Mouse (Mus musculus) embryonic facial prominence, embryonic 14.5 days (tissue): ENCODE measurements at regions not wholly inside any gene's neighbourhood (a gene's known extent, or its start where the extent isn't known, plus 50 kb on each side); places are given as distances from the start of the nearest gene placed in this dataset.

Source experiments
- ATAC-seq: fragments of 200-750 bp; cut with Nextera tagmentation; 2 replicates; pipeline ENCODE4 v1.8.0; 2017; ENCODE audit warnings: low read depth, moderate number of reproducible peaks, moderate TSS enrichment
- DNase-seq: peaks from one replicate; pipeline ENCODE4 v3.0.0-alpha.2; 2015; ENCODE audit warnings: low spot score
- H3K27ac ChIP-seq: fragments of 300-500 bp; sonication (generic); replicated peaks from 2 replicates; pipeline ENCODE4 v1.5.1; 2014; ENCODE audit warnings: low read depth, mild to moderate bottlenecking, low read length, moderate library complexity
- H3K27me3 ChIP-seq: fragments of 300-500 bp; sonication (generic); replicated peaks from 2 replicates; pipeline ENCODE4 v1.6.1; 2014; ENCODE audit warnings: low read length; ENCODE audit not compliant: control insufficient read depth, insufficient read depth
- H3K36me3 ChIP-seq: fragments of 300-500 bp; sonication (generic); 2 replicates; pipeline ENCODE4 v1.6.1; 2014; ENCODE audit warnings: low read length, mixed read lengths; ENCODE audit not compliant: control insufficient read depth, insufficient read depth
- H3K4me1 ChIP-seq: fragments of 300-500 bp; sonication (generic); 2 replicates; pipeline ENCODE4 v1.6.1; 2014; ENCODE audit warnings: antibody characterized with exemption, low read length; ENCODE audit not compliant: control insufficient read depth, insufficient read depth
- H3K4me2 ChIP-seq: fragments of 300-500 bp; sonication (generic); 2 replicates; pipeline ENCODE4 v1.6.1; 2014; ENCODE audit warnings: low read depth, mild to moderate bottlenecking, low read length, moderate library complexity, mixed read lengths
- H3K4me3 ChIP-seq: fragments of 300-500 bp; sonication (generic); 2 replicates; pipeline ENCODE4 v1.5.1; 2014; ENCODE audit warnings: low read depth, mild to moderate bottlenecking, low read length
- H3K9ac ChIP-seq: fragments of 300-500 bp; sonication (generic); 2 replicates; pipeline ENCODE4 v1.6.1; 2014; ENCODE audit warnings: low read depth, mild to moderate bottlenecking, low read length, moderate library complexity, mixed read lengths
- H3K9me3 ChIP-seq: fragments of 300-500 bp; sonication (generic); 2 replicates; pipeline ENCODE4 v1.6.1; 2016; ENCODE audit warnings: low read length; ENCODE audit not compliant: control insufficient read depth
- WGBS: fragments of 180-500 bp; shearing (Covaris S2); extraction: QIAGEN DNeasy Blood & Tissue Kit; methylation state at CpG from one replicate; pipeline ENCODE4 v1.1.7; 2014; 5-methylcytosine and 5-hydroxymethylcytosine counted together

GRCm38 (mm10) chr10:104367219-104367618 is 173.4 kb downstream of the Gm4340 start:
- H3K9ac ChIP-seq, result no peak overlapping the region
- H3K27ac ChIP-seq, result no peak overlapping the region
- H3K36me3 ChIP-seq, result no peaks in the 10 kb centered on the region
- no peaks in the 10 kb centered on the region for H3K4me1 ChIP-seq
- 87% methylated on average over 2 of the region's 2 CpGs for WGBS
- no peak for ATAC-seq
- no peak overlapping the region for H3K4me3 ChIP-seq
- H3K4me2 ChIP-seq, result no peak overlapping the region
- DNase-seq, result no peak
- no peaks in the 10 kb centered on the region for H3K9me3 ChIP-seq
- H3K27me3 ChIP-seq, result no peaks in the 10 kb centered on the region

- H3K27me3 ChIP-seq, result no peaks in the 10 kb centered on the region
- peak; percentile 11 for DNase-seq
- no peak overlapping the region for H3K27ac ChIP-seq
- no peak for ATAC-seq
- no peak overlapping the region for H3K4me3 ChIP-seq
- 73% methylated on average over 1 of the region's 1 CpGs for WGBS
- H3K36me3 ChIP-seq, result no peaks in the 10 kb centered on the region
- no peaks in the 10 kb centered on the region for H3K9me3 ChIP-seq
- no peak overlapping the region for H3K4me2 ChIP-seq
- no peaks in the 10 kb centered on the region for H3K4me1 ChIP-seq
- no peak overlapping the region for H3K9ac ChIP-seq
Observed at GRCm38 (mm10) chr10:104374567-104374966, 180.7 kb downstream of the Gm4340 start.

GRCm38 (mm10) chr10:104388254-104388653 is 194.4 kb downstream of the Gm4340 start:
- WGBS, result 63% methylated on average over 2 of the region's 2 CpGs
- Histone ChIP-seq H3K27me3 (no peaks in the 10 kb centered on the region), H3K9ac (no peak overlapping the region), H3K36me3 (no peaks in the 10 kb centered on the region), H3K4me1 (no peaks in the 10 kb centered on the region), H3K4me2 (no peak overlapping the region), H3K4me3 (no peak overlapping the region), H3K9me3 (no peaks in the 10 kb centered on the region), H3K27ac (no peak overlapping the region)
- ATAC-seq (no peak), DNase-seq (peak; percentile 12)

- 72% methylated on average over 1 of the region's 1 CpGs for WGBS
- no peak overlapping the region for H3K4me2 ChIP-seq
- no peak overlapping the region for H3K4me3 ChIP-seq
- H3K4me1 ChIP-seq, result no peaks in the 10 kb centered on the region
- H3K9me3 ChIP-seq, result no peaks in the 10 kb centered on the region
- H3K27ac ChIP-seq, result no peak overlapping the region
- H3K36me3 ChIP-seq, result no peaks in the 10 kb centered on the region
- H3K9ac ChIP-seq, result no peak overlapping the region
- no peaks in the 10 kb centered on the region for H3K27me3 ChIP-seq
- DNase-seq (no peak), ATAC-seq (no peak)
Observed at GRCm38 (mm10) chr10:104395711-104396110, 201.9 kb downstream of the Gm4340 start.

GRCm38 (mm10) chr10:104408751-104409150 is 214.9 kb downstream of the Gm4340 start:
- Histone ChIP-seq H3K4me1 (no peaks in the 10 kb centered on the region), H3K9ac (no peak overlapping the region), H3K36me3 (no peaks in the 10 kb centered on the region), H3K4me3 (no peak overlapping the region), H3K27ac (no peak overlapping the region), H3K27me3 (no peaks in the 10 kb centered on the region), H3K4me2 (no peak overlapping the region), H3K9me3 (no peaks in the 10 kb centered on the region)
- WGBS, result 65% methylated on average over 4 of the region's 4 CpGs
- ATAC-seq (no peak), DNase-seq (no peak)

GRCm38 (mm10) chr10:104422541-104422940 is 228.7 kb downstream of the Gm4340 start:
- Histone ChIP-seq H3K36me3 (no peaks in the 10 kb centered on the region), H3K27ac (no peak overlapping the region), H3K4me3 (no peak overlapping the region), H3K9ac (no peak overlapping the region), H3K4me2 (no peak overlapping the region), H3K9me3 (no peaks in the 10 kb centered on the region), H3K4me1 (no peaks in the 10 kb centered on the region), H3K27me3 (no peaks in the 10 kb centered on the region)
- DNase-seq (no peak), ATAC-seq (no peak)

GRCm38 (mm10) chr10:104423161-104423560 is 229.3 kb downstream of the Gm4340 start:
- Histone ChIP-seq H3K9me3 (no peaks in the 10 kb centered on the region), H3K4me3 (no peak overlapping the region), H3K27ac (no peak overlapping the region), H3K27me3 (no peaks in the 10 kb centered on the region), H3K4me2 (no peak overlapping the region), H3K36me3 (no peaks in the 10 kb centered on the region), H3K4me1 (no peaks in the 10 kb centered on the region), H3K9ac (no peak overlapping the region)
- WGBS, result 82% methylated on average over 4 of the region's 4 CpGs
- no peak for DNase-seq
- ATAC-seq, result no peak

- no peaks in the 10 kb centered on the region for H3K9me3 ChIP-seq
- DNase-seq (no peak), ATAC-seq (no peak)
- no peaks in the 10 kb centered on the region for H3K27me3 ChIP-seq
- no peaks in the 10 kb centered on the region for H3K4me1 ChIP-seq
- no peak overlapping the region for H3K9ac ChIP-seq
- no peak overlapping the region for H3K4me2 ChIP-seq
- no peaks in the 10 kb centered on the region for H3K36me3 ChIP-seq
- H3K27ac ChIP-seq, result no peak overlapping the region
- H3K4me3 ChIP-seq, result no peak overlapping the region
Observed at GRCm38 (mm10) chr10:104423761-104424160, 229.9 kb downstream of the Gm4340 start.

- H3K36me3 ChIP-seq, result no peaks in the 10 kb centered on the region
- H3K4me3 ChIP-seq, result no peak overlapping the region
- WGBS, result 41% methylated on average over 4 of the region's 4 CpGs
- ATAC-seq (no peak), DNase-seq (peak; percentile 46)
- no peak overlapping the region for H3K4me2 ChIP-seq
- H3K4me1 ChIP-seq, result no peaks in the 10 kb centered on the region
- no peak overlapping the region for H3K27ac ChIP-seq
- H3K9me3 ChIP-seq, result no peaks in the 10 kb centered on the region
- H3K9ac ChIP-seq, result no peak overlapping the region
- H3K27me3 ChIP-seq, result no peaks in the 10 kb centered on the region
Observed at GRCm38 (mm10) chr10:104444926-104445325, 251.1 kb downstream of the Gm4340 start.
